Mouse (Mus musculus): Measurements from ENCODE around the gene Pou2f1.

GRCm38 (mm10) chr1:166010106-166010505 lies 7.6 kb upstream of the Pou2f1 start:
- TF ChIP-seq USF1 (IDR thresholded peaks at IDR 0.05; ENCODE audit: low read depth, low read length) (no peak), CTCF (IDR thresholded peaks at IDR 0.05 in 2 of 3, conservative IDR thresholded peaks at IDR 0.05 in 1 of 3; ENCODE audit: control insufficient read depth in 1 of 3, insufficient read depth in 1 of 3, low read depth in 2 of 3, low read length in 3 of 3, poor library complexity in 1 of 3, severe bottlenecking in 1 of 3) (no peak), MXI1 (IDR thresholded peaks at IDR 0.05; ENCODE audit: low read depth, low read length) (no peak), EP300 (IDR thresholded peaks at IDR 0.05; ENCODE audit: low read depth in 1 of 2, low read length in 2 of 2) (no peak)

Measured in MEL (cell line).